Mouse (Mus musculus) thymus, postnatal 10 days (tissue): ENCODE data around the gene Serinc5.

Source experiments
- DNase-seq, 2 experiments: peaks; one replicate each; pipeline ENCODE4 v3.0.0; 2021; ENCODE audit warnings: low spot score in 2 of 2

Gene Serinc5

GRCm38 (mm10) chr13:92613094-92613493 is 2.2 kb downstream of the Serinc5 start:
- no peak for DNase-seq

- no peak for DNase-seq
These were observed 4.3 kb downstream of the Serinc5 start for GRCm38 (mm10) chr13:92615201-92615600.

DNA sequence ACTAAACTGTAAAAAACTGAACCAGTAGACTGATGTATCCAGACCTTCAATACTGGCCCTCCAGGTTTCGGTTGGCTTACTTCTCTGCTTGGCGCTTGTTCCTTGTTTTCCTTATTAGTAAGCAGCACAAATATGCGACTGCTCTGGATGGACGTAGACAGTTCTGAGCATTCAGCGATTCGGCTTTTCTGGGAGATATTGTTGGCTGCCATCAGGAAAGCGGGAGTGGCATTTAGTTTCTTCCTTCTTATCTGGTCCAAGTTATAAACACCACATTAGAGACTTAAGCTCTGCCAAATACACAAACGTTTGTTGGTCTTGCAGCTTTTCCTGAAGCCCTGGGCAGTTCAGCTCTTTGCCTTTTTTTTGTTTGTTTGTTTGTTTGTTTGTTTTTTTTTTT is 5.6 kb downstream of the Serinc5 start:
- DNase-seq = no peak

- DNase-seq = no peak
These were observed 15.3 kb downstream of the Serinc5 start for GRCm38 (mm10) chr13:92626196-92626595.

DNA sequence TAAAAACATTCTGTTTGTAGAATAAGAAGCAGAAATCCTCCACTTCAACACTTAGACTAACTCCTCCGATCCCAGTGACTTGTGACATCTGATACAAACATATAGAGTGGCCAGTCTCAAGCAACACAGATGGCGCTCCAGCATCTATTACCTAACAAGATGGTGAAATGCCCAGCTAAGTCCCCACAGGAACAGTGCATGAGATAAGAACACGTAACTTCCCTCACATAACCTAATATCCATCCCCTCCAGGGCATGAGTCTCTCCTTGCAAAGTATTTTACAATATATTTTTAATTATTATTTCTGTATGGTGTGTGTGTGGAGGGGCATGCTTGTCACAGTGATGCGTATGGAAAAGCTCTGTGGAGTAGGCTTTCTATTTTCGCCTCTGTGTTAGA is 15.8 kb downstream of the Serinc5 start:
- no peak for DNase-seq

DNA sequence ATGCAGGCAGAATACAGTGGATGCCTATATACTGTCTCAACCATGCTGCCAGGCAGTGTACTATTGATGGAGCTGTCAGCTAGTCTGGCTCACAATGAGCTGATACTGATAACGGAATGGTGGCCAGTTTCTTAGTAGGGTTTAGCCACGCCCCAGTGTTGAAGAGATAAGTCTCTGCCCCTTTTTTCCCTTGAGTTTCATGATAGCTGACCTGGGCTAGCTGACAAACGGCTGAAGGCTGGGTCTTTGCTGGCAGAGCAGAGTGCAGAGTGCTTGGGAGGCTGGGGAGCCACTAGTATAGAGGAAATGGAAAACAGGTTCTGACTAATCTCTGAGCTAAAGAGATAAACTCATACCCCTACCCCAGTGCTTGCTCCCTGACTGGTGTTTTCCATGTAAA is 18.6 kb downstream of the Serinc5 start:
- no peak for DNase-seq

- DNase-seq = no peak
These were observed 20.6 kb downstream of the Serinc5 start for GRCm38 (mm10) chr13:92631450-92631849.

GRCm38 (mm10) chr13:92632550-92632949 is 21.7 kb downstream of the Serinc5 start:
- no peak for DNase-seq

DNA sequence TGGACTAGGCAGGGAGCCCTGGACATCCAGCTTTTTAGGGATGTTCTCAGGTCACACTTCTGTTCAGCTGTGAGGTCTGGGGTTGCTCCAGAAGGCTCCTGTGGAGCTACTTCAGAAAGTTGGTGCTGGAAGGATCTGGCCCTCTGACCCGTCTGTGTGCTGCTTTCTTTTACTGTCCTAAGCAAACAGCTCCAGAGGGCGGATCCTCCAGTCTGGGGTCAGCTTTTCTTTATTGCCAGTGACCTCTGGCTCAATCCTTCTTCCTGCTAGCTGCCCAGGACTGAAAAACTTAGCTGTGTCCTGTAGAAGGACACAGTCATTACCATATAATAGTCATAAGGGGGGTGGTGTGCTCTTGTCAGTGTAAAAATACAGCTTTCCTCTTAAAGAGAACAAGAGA is 24.1 kb downstream of the Serinc5 start:
- DNase-seq = no peak

DNA sequence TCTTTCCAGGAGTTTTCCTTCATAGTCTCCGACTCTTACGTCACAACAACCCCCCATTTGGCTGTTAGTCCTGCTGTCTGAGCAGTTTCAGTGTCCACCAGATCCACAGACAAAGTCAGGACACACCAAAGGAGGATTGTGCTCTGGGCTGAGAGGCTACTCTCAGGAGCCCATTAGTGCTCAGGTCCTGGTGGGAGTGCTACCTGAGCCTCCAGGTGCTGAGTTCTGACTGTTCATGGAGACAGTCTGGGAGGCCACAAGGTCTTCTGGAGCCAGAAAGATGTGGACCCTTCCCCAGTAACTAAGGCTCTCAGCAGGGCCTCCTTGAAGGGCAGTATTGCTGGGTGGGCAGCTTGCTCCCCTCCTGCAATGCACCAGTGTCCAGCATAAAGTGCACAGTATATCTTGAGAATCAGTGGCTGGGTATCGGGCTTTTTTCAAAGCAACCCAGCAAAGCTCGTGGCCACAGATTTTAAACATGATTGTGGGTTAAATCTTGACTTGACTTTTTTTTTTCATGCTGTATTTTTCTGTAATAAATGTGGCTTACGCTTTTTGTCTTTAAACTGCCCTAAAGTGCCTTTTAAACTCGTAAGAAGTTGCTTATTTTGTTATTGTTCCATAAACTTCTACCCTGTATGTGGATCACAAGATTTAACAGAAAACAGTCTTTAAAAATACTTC is 25.5 kb downstream of the Serinc5 start:
- no peak for DNase-seq

- DNase-seq = peak; percentile 66 to 70
These were observed 26.0 kb downstream of the Serinc5 start for GRCm38 (mm10) chr13:92636910-92637275.

GRCm38 (mm10) chr13:92639093-92640014 is 28.5 kb downstream of the Serinc5 start:
- peak; percentile 27 to 46 for DNase-seq

GRCm38 (mm10) chr13:92644199-92644598 is 33.3 kb downstream of the Serinc5 start:
- DNase-seq = no peak

DNA sequence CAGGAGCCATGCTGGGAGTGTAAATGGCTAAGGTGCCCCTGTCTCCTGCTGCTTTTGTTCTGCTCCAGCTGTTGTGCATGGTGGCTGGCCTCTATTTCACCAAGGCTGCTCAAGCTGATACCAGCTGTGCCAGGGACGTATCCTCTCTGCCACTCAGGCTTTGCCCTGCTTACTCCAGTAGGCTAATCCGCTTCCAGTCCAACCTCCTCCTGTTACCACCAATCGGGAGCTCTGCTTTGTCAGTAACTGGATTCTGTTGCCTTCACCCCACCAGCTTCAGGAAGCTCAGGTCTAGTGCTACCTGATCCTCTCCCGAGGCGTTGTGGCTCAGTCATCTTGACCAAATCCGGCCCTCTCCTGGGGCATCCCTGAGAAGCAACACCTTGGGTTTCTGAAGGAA is 33.9 kb downstream of the Serinc5 start:
- DNase-seq = no peak

GRCm38 (mm10) chr13:92647695-92648094 is 36.8 kb downstream of the Serinc5 start:
- no peak for DNase-seq

- no peak for DNase-seq
These were observed 38.2 kb downstream of the Serinc5 start for GRCm38 (mm10) chr13:92649111-92649510.

DNA sequence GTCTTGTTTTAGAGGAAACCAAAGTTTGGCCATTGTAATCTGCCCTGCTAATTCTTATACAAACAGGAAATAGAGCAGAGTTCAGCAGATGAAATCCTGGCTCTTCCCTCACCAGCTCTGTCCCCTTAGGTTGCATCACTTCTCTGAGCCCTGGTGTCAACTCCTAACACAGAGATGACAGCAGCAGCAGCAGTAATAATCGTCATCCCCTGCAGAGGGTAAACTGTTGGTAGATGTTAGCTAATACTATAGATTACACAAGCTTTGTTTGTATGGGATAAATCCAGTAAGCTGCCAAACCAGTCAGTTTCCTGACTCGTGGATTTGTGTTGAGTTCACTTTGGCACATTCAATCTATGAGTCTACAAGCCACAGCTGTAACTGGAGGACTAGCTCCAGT is 40.1 kb downstream of the Serinc5 start:
- DNase-seq = no peak

DNA sequence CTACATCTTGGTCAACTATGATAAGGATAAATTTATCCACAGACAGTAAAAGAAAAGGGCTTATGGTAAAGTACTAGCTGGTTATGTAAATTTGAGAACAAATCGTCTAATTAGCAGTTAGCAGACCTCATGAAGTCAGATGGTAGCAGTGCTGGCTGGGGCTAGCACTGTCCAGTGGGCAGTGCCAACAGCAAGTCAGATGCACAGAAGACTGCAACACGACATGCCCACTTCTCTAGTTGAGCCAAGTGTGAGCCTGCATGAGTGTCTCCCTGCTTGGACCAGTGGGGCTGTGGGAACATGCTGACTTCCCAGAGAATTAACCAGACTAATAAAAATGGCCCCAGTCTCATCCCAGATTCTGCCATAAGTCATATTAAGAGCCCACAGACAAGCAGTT is 41.6 kb downstream of the Serinc5 start:
- DNase-seq = no peak

DNA sequence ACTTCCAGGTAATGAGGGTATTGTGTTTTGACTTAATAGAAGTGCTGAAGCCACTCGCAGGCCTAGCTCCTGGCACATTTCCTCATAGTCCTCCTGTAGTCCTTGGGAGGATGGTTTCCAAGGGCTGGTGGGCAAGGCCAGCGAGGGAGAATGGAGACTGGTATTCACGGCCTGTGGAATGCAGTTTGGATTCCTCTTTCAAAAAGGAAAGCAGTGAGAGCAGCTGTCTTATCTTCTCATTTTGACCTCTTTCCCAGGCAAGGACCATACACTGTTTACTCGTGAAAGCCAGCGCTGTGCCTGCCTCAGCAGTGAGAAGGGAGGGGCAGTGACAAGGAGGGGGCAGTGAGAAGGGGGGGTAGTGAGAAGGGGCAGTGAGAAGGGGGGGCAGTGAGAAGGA is 42.4 kb downstream of the Serinc5 start:
- no peak for DNase-seq

- DNase-seq = no peak
These were observed 46.1 kb downstream of the Serinc5 start for GRCm38 (mm10) chr13:92656815-92657513.

- peak; percentile 54 to 63 for DNase-seq
These were observed 48.7 kb downstream of the Serinc5 start for GRCm38 (mm10) chr13:92659611-92660010.

DNA sequence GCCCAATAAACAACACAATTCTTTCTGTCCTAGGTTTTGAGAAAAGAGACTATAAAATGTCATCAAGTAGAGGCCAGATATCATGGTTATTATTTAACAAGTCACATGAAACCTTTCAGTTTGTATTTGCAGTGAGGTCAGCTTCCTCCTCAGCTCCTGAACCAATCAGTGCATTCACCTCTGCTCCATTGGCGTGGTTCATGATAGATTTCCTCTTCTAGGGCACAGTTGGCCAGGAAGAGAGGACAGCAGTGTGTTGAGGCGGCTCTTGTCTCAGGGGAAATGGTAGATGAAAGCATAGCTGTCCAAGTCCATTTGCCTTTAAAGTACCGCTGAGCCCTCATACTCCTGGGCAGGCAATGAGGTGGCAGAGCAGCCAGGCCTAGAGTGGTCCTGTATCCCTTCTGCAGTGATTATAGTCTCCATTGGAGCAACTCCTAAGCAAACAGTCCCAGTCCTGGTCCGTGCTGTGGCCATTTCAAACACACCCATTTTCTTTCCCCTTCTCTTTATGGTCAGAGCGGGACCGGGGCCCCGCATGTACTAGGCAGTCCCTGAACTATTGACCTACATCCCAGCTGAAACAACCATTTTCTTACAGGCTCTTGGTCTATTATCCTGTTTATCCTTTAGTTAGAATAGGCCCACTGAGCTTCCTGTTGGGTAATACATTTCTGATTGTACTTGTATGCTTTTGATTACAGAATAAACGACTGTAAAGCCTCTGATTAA is 51.8 kb downstream of the Serinc5 start:
- DNase-seq = no peak
